Mouse (Mus musculus): ENCODE results near the gene Scn2a.

Scn2a gene

GRCm38 (mm10) chr2:65620556-65621166 is at the start of gene Scn2a:
Scn2a (plus strand) TSS chr2:65620771.
- peak; percentile 68 for DNase-seq (ENCODE audit: low read depth, low spot score)

GRCm38 (mm10) chr2:65587679-65588078 is 32.9 kb upstream of the Scn2a start:
- no peak for DNase-seq (ENCODE audit: low read depth, low spot score)

GRCm38 (mm10) chr2:65607813-65608212 is 12.8 kb upstream of the Scn2a start:
- DNase-seq (ENCODE audit: low read depth, low spot score): no peak

GRCm38 (mm10) chr2:65611887-65612286 is 8.7 kb upstream of the Scn2a start:
- no peak for DNase-seq (ENCODE audit: low read depth, low spot score)

- DNase-seq (ENCODE audit: low read depth, low spot score): peak; percentile 53
These were observed 790 bp upstream of the Scn2a start for GRCm38 (mm10) chr2:65619781-65620180.

- DNase-seq (ENCODE audit: low read depth, low spot score): no peak
These were observed 683 bp downstream of the Scn2a start for GRCm38 (mm10) chr2:65621254-65621653.

GRCm38 (mm10) chr2:65621838-65622237 is 1.3 kb downstream of the Scn2a start:
- no peak for DNase-seq (ENCODE audit: low read depth, low spot score)

GRCm38 (mm10) chr2:65652636-65653035 is 32.1 kb downstream of the Scn2a start:
- no peak for DNase-seq (ENCODE audit: low read depth, low spot score)

GRCm38 (mm10) chr2:65657031-65657430 is 36.5 kb downstream of the Scn2a start:
- DNase-seq (ENCODE audit: low read depth, low spot score): no peak

- DNase-seq (ENCODE audit: low read depth, low spot score): no peak
These were observed 37.9 kb downstream of the Scn2a start for GRCm38 (mm10) chr2:65658430-65658829.

- DNase-seq (ENCODE audit: low read depth, low spot score): no peak
These were observed 43.3 kb downstream of the Scn2a start for GRCm38 (mm10) chr2:65663892-65664291.

GRCm38 (mm10) chr2:65664481-65664880 is 43.9 kb downstream of the Scn2a start:
- no peak for DNase-seq (ENCODE audit: low read depth, low spot score)

GRCm38 (mm10) chr2:65665180-65665579 is 44.6 kb downstream of the Scn2a start:
- DNase-seq (ENCODE audit: low read depth, low spot score): no peak

GRCm38 (mm10) chr2:65667590-65668436 is 47.2 kb downstream of the Scn2a start:
- DNase-seq (ENCODE audit: low read depth, low spot score): no peak

GRCm38 (mm10) chr2:65668437-65669135 is 48.0 kb downstream of the Scn2a start:
- peak; percentile 94 for DNase-seq (ENCODE audit: low read depth, low spot score)

- DNase-seq (ENCODE audit: low read depth, low spot score): no peak
These were observed 49.0 kb downstream of the Scn2a start for GRCm38 (mm10) chr2:65669561-65669960.

- no peak for DNase-seq (ENCODE audit: low read depth, low spot score)
These were observed 49.7 kb downstream of the Scn2a start for GRCm38 (mm10) chr2:65670153-65670817.

GRCm38 (mm10) chr2:65679621-65680020 is 59.0 kb downstream of the Scn2a start:
- DNase-seq (ENCODE audit: low read depth, low spot score): no peak

GRCm38 (mm10) chr2:65685151-65685550 is 64.6 kb downstream of the Scn2a start:
- DNase-seq (ENCODE audit: low read depth, low spot score): no peak

GRCm38 (mm10) chr2:65690456-65691184 is 70.0 kb downstream of the Scn2a start:
- no peak for DNase-seq (ENCODE audit: low read depth, low spot score)

- no peak for DNase-seq (ENCODE audit: low read depth, low spot score)
These were observed 73.9 kb downstream of the Scn2a start for GRCm38 (mm10) chr2:65694485-65694884.
